Mouse (Mus musculus) left cerebral cortex, adult 2 months (tissue): ENCODE results near the gene Rnf17. TPM values are rescaled to one million over a fixed set of nuclear protein-coding genes. Genes with fewer than 3 reads are reported as not detected.

Source experiments
- DNase-seq, 2 experiments: peaks; one replicate each; pipeline ENCODE4 v3.0.0; 2021 to 2022; ENCODE audit warnings: low spot score in 2 of 2, mixed read lengths in 1 of 2; ENCODE audit errors: extremely low spot score in 1 of 2
- H3K27ac ChIP-seq: fragments of 200-600 bp; 2 replicates; pipeline ENCODE4 v1.8.1; 2022
- H3K4me3 ChIP-seq: fragments of 200-600 bp; 2 replicates; pipeline ENCODE4 v1.8.1; 2022
- CTCF ChIP-seq: fragments of 200-600 bp; IDR thresholded peaks from 2 replicates; pipeline ENCODE4 v1.8.1; 2022; ENCODE audit warnings: antibody characterized with exemption, mild to moderate bottlenecking, moderate library complexity
- intact Hi-C: fragments of 180-260 bp; cut with DNase I; formaldehyde crosslinking; loops from one replicate; pipeline ENCODE4 v1.15.1; 2025
- total RNA-seq, 2 experiments: library from RNA; stranded (reverse); gene quantifications; 2 replicates each; pipeline ENCODE4 v1.2.3; 2021

The Rnf17 gene
- total RNA-seq, 2 experiments from 2014 or later: 0.70 to 1.0 TPM

- no peak overlapping the region for H3K4me3 ChIP-seq
- no peak for DNase-seq
- H3K27ac ChIP-seq: no peak overlapping the region
- no peak for TF ChIP-seq CTCF
- intact Hi-C loops: no loop called here
These were observed 112.4 kb downstream of the Rnf17 start for GRCm38 (mm10) chr14:56514775-56515174.

- no peak overlapping the region for H3K27ac ChIP-seq
- no peak overlapping the region for H3K4me3 ChIP-seq
- intact Hi-C loops: no loop called here
- no peak for TF ChIP-seq CTCF
- no peak for DNase-seq
These were observed 128.4 kb downstream of the Rnf17 start for GRCm38 (mm10) chr14:56530788-56531187.

- Histone ChIP-seq H3K4me3 (no peak overlapping the region), H3K27ac (no peak overlapping the region)
- intact Hi-C loops: no loop called here
- no peak for DNase-seq
- no peak for TF ChIP-seq CTCF
These were observed 142.6 kb downstream of the Rnf17 start for GRCm38 (mm10) chr14:56544946-56545345.

DNA sequence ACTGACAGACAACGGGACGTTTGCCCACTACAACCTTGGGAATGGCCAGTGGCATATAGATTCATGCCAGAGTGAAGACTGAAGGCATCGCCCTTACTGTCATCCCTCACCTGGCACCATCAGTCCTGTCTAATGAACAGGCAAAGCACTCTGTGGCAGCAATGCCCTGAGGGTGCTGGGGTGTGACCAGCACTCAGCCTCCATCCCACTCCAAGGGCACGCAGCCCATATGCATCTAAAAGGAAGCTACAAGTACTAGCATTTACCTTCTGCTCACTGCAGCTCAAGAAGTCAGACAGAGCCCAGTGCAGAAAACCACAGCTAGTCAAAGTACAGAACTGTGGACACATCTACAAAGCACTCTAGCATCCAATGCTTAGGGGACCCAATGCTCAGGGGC is 143.1 kb downstream of the Rnf17 start:
- H3K27ac ChIP-seq: no peak overlapping the region
- intact Hi-C loops: no loop called here
- no peak overlapping the region for H3K4me3 ChIP-seq
- TF ChIP-seq CTCF: no peak
- no peak for DNase-seq

- intact Hi-C loops: no loop called here
- no peak for DNase-seq
- Histone ChIP-seq H3K27ac (no peak overlapping the region), H3K4me3 (no peak overlapping the region)
- TF ChIP-seq CTCF: no peak
These were observed 148.6 kb downstream of the Rnf17 start for GRCm38 (mm10) chr14:56550960-56551359.

DNA sequence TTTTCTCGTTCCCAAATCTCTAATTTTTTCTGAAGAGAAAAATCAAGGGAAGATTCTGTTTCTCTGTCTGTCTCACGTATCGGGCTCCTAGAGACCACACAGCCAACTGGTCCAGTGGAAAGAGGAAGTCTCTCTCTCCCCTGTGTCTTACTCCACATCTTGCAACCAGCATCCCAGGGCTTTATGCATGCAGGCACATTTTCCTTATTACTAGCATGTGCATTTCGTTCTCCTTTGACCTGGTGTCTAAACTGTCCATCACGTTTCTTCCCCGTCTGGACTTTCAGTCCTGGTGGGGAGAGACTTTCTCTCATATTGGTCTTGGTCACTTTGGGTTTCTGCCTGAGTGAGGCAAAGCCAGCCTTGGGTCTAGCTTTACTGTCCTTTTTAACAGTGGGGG is 150.5 kb downstream of the Rnf17 start:
- DNase-seq: no peak
- intact Hi-C loops: no loop called here
- Histone ChIP-seq H3K27ac (no peak overlapping the region), H3K4me3 (no peak overlapping the region)
- TF ChIP-seq CTCF: no peak

- no peak for DNase-seq
- no peak for TF ChIP-seq CTCF
- intact Hi-C loops: no loop called here
- Histone ChIP-seq H3K4me3 (no peak overlapping the region), H3K27ac (no peak overlapping the region)
These were observed 150.9 kb downstream of the Rnf17 start for GRCm38 (mm10) chr14:56553331-56553730.

- no peak for TF ChIP-seq CTCF
- H3K27ac ChIP-seq: no peak overlapping the region
These were observed 152.3 kb downstream of the Rnf17 start for GRCm38 (mm10) chr14:56554716-56555115.

DNA sequence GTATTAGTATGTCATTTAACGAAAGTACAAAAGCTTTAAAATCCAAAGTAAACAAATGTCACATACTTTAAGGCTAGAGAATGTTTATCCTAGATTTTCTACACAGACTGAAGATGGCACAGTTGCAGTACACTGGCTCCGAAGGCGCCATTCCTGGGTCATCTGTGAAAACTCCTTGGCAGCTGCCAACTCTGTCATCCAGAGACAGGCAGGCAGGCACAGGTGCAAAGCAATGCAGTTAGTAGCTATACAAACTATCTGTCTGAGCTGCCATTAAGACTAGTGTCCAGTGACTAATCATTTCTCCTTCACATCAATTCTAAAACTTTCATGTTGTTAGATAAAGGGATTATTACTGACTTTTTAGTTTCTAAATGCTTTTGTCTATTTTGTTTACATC is 156.8 kb downstream of the Rnf17 start:
- no peak for TF ChIP-seq CTCF
- intact Hi-C loops: no loop called here
- Histone ChIP-seq H3K27ac (no peak overlapping the region), H3K4me3 (no peak overlapping the region)
- no peak for DNase-seq

More at GRCm38 (mm10) chr14:56554716-56555115, 152.3 kb downstream of the Rnf17 start:
- H3K4me3 ChIP-seq: no peak overlapping the region
- no peak for DNase-seq
- intact Hi-C loops: no loop called here

- no peak for TF ChIP-seq CTCF
- intact Hi-C loops: no loop called here
- Histone ChIP-seq H3K4me3 (no peak overlapping the region), H3K27ac (no peak overlapping the region)
- no peak for DNase-seq
These were observed 165.1 kb downstream of the Rnf17 start for GRCm38 (mm10) chr14:56567476-56567875.

GRCm38 (mm10) chr14:56569041-56569440 is 166.7 kb downstream of the Rnf17 start:
- intact Hi-C loops: no loop called here
- DNase-seq: no peak
- H3K27ac ChIP-seq: no peak overlapping the region
- H3K4me3 ChIP-seq: no peak overlapping the region
- no peak for TF ChIP-seq CTCF

GRCm38 (mm10) chr14:56571310-56572093 is 169.1 kb downstream of the Rnf17 start:
- H3K4me3 ChIP-seq: peak overlapping the region; percentile 81
- DNase-seq: peak; percentile 92 to 93
- TF ChIP-seq CTCF: no peak
- intact Hi-C loops: loop anchor here (2.0 to 10.0 kb wide), 2 partner anchors 97 to 203 kb away; partner anchors contain the start of genes Mphosph8 and Pspc1
- H3K27ac ChIP-seq: peak overlapping the region; percentile 37; the same call in 1 of the 2 replicates

- intact Hi-C loops: loop anchor here (2.0 to 10.0 kb wide), 2 partner anchors 96 to 202 kb away; partner anchors contain the start of genes Mphosph8 and Pspc1
- Histone ChIP-seq H3K27ac (no peak overlapping the region), H3K4me3 (no peak overlapping the region)
- DNase-seq: no peak
- TF ChIP-seq CTCF: no peak
These were observed 170.2 kb downstream of the Rnf17 start for GRCm38 (mm10) chr14:56572546-56572945.

Other genes with a start within 250 kb of the Rnf17 start
- not detected for gene Gzmg, start 243.0 kb upstream of the Rnf17 start, total RNA-seq
- gene Gzmn, start 228.0 kb upstream of the Rnf17 start, total RNA-seq: not detected
- not detected for gene Gzmf, start 191.2 kb upstream of the Rnf17 start, total RNA-seq
- gene Gzmc, start 167.9 kb upstream of the Rnf17 start, total RNA-seq: not detected
- gene Gzmb, start 140.3 kb upstream of the Rnf17 start, total RNA-seq: not detected
- under 1 TPM; 0.09 to 0.27 TPM for gene Atp12a, start 37.5 kb upstream of the Rnf17 start, total RNA-seq
- gene Cenpj, start 172.8 kb downstream of the Rnf17 start, total RNA-seq: 1 to 10 TPM; 2.3 to 3.5 TPM
- gene Parp4, start 173.0 kb downstream of the Rnf17 start, total RNA-seq: 1 to 10 TPM; 4.6 to 5.8 TPM